Mouse (Mus musculus) frontal cortex, postnatal 10 days (tissue): ENCODE data around the gene Ctu2.

Experiments
- DNase-seq, 2 experiments: peaks; one replicate each; pipeline ENCODE4 v3.0.0; 2022; ENCODE audit warnings: low spot score in 2 of 2, mixed read lengths in 1 of 2

Gene Ctu2

DNA sequence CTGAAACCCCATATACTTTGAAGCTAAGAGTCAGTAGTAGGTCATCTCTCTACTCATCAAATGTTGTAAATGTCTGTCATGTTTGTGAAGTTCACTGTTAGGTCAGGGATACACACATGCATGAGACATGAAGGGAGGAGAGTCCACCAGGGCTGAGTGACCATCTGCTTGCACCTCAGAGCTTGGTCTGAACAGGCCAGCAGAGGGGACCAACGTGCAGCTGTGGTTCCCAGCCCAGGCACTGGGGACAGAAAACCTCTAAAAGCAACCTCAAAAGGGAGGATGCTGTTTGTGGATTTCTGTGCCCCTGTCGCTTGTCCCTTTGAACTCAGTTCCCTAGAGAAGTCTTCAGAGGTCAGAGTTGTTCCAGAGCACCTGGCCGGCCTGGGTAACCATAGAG is 30.7 kb upstream of the Ctu2 start:
- DNase-seq = no peak

GRCm38 (mm10) chr8:122451161-122451703 is 24.7 kb upstream of the Ctu2 start:
- DNase-seq = no peak

GRCm38 (mm10) chr8:122452154-122452553 is 23.8 kb upstream of the Ctu2 start:
- no peak for DNase-seq

DNA sequence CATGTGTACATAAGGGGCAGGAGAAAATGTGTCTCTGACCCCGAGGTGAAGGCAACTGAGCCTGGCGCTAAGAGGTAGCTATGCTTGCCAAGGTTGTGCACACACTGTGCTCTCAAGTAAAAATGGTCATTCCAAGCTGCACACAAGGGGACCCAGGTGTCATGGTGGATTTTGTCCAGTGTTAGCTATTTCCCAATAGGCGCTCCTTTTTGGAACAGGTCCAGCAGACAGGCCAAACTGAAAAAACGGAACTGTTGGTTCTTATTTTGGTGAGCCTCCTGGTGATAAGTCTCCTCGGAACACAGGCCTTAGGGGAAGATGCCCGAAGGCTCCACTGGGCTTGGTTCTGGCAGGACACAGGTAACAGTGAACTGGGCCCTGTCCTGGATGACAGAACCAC is 21.5 kb upstream of the Ctu2 start:
- DNase-seq = no peak

DNA sequence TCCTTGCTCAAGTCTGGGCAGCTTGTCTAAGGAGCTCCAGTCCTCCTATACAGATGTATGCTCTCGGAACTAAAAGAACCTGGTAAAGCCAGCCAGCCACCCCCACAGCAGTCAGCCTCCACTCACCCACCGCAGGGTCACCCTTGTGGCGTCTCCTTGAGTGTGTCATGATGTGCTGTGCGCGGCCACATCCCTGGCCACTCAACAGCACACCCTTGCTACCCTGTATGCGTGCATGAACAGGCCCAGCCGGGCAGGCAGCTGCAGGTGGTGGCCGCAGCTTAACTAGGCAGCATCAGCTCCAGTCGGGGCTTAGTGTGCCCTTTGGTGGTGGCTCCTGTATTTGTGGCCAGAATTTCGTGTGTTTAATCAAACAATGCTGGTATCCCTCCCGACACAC is 18.8 kb upstream of the Ctu2 start:
- no peak for DNase-seq

DNA sequence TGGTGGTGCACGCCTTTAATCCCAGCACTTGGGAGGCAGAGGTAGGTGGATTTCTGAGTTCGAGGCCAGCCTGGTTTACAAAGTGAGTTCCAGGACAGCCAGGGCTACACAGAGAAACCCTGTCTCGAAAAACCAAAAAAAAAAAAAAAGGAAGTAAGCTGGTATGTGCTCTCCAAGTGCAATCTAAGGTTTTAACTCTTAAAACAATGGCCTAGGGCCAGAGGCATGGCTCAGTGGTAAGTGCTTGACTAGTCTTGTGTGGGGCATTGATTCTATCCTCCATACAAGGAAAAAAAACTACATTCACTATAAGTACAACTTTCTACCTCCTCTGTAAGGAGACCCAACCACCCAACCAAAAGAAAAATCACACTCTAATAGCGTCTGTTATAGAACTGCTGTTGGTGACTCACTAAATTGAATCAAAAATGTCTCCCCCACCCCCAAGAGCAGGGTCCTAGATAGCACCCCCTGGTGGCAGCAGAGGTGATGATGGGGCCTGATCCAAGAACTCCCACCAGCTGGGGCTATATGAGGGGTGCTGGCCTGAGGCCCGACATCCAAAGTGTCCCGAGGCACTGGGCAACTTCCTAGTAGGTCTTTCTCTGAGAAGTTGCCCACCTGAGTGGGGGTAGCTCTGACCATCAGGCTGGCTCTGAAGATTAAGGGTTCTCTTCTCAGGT is 16.6 kb upstream of the Ctu2 start:
- no peak for DNase-seq

- DNase-seq = no peak
Measured at GRCm38 (mm10) chr8:122459990-122460389, 16.0 kb upstream of the Ctu2 start.

- DNase-seq = no peak
Measured at GRCm38 (mm10) chr8:122460524-122461472, 15.1 kb upstream of the Ctu2 start, which contains the start of gene Snai3. TSS of gene Snai3 (minus strand) at chr8:122460733.

DNA sequence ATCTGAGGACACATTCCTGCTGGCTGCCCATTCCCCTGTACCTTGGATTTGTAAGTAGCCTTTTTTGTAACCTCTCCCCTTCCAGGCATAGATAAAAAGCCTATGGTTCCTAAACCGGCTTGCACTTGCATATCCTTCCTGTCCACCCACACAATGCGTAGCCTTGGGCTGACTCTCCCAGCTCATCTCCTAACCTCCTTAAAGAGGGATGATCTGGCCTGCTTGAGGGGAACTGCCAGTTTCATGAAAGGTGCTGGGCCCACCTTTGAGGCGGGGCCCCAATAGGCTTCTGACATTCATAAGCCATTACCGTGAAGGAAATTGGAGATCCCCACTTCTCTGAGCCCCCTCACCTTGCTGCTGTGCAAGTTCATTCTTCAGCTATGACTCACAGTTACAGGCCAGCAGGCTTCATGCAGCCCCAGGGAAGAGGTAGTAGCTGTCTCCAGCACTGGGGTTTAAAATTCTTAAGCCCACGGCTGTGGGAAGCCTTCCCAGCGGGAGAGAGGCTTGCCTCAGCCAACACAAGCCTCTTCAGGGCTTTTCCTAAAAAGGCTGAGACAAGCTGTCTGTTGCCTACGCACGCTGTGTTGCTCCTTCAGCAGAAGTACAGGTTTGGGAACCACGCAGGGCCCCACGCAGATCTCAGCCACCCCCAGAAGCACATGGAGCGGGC is 14.3 kb upstream of the Ctu2 start:
- DNase-seq = no peak

DNA sequence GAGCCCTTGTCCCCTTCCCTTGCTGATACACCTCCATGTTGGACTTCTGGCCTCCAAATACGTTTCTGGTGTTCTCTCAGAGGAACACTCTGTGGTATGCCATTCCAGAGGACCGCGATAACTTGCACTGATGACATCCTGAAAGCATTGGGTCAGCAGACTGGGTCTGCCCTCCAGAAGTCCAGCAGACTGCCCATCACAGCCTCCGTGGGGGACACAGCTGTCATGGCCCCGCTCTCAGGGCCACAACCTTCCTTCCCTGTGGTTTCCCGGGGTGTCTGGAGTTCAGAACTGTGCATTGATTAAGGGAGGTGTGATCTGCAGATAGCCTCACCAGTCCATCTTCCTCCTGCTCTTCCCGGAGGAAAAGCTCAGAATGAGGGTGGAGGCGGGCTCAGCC is 13.4 kb upstream of the Ctu2 start:
- DNase-seq = no peak

DNA sequence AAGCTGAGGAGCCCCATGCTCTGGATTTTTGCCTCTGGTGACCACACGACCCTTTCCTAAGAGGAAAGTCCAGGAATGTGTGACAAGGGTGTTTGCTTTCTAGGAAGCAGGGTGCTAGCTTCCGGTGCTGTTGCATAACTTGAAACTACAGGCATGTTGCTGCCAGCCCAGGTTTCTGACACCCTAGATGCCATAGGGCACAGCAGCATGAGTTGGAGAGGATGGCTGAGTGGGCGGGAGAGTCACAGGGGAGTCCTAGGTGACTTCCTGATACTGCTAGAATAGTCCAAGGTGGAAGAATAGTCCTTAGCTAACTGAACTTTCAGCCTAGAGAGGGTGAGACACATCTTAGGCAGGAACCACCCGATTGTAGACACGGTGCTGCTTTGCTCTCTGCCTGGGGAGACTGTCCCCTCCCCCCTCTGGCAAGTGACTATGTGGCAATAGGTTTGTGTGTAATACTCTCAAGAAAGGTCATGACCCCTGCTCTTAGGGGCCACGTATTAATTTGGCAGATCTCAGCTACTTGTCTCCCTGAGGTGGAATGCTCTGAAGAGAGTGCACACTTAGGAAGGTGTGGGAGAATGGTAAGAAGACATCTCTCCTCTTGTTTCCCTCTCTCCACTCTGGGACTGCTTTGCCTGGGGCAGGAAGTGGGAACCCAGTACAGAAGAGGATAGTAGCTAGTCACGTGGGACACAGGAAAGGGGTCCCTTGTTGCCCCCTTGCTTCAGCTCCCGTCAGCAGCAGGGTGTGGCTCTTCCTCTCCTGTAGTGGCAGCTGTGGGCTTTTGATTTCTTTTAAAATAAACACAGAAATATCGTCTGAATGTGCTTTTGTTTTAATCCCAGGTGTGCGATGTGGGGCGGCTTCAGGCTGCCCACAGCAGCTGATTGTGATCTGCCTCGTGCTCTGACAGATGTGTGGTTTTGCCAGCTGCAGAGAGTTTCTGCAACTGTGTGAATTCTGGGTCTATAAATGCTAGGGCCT is 12.0 kb upstream of the Ctu2 start:
- no peak for DNase-seq

DNA sequence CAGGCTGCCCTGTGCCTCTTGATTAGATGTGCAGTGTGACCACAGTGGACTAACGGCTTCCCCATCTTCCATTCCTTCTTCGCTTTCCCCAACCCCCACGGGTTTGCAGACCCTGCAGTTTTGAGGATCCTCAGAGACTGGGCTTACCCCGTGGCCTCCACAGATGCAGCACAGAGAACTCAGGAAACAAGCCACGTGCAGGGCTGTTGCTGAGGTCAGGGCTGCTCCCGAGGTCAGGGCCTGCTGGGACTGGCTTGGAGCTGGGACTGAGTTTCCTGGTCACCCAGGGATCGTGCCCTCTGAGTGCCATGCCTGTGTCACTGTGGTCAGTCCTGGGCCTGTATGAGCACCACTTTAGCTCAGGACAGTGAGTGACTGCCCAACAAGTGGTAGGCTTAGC is 11.0 kb upstream of the Ctu2 start:
- no peak for DNase-seq

DNA sequence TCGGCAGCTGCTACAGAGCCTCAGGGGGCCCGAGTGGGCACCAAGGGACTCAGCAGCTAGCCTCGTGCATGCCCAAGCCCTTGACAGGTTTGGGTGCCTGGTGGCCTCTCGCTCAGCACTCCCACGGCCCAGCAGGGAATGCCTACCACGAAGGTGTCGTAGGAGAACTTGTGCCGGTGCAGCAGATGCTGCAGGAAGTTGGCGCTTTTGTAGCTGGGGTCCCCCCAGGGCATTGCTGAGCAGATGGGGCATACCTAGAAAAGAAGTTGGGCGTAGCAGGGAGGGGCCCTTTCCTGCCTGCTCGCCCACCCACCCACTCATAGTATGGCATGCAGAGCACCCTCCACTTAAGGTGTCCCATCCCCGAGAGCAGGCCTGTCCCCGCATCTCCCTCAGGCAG is 8.1 kb upstream of the Ctu2 start:
- no peak for DNase-seq

DNA sequence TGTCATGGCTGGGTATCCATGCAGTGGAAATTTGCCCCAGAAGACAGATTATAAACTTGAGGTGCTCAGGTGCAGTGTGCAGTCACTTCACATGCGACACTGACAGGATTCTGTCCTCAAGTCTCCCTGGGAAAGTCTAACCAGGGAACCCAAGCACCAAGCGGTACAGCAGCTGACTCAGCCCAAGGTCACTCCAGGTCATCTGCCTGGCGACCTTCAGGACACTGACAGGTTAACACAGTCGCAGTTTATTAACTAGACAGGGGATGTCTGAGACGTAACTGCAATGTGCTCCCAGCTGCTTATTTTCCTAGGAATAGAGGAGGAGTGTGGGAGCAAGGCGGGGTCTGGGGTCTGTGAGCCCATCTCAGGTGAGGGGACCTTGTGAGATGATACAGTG is 6.5 kb upstream of the Ctu2 start:
- DNase-seq = no peak

- DNase-seq = no peak
Measured at GRCm38 (mm10) chr8:122469965-122470364, 6.0 kb upstream of the Ctu2 start.

DNA sequence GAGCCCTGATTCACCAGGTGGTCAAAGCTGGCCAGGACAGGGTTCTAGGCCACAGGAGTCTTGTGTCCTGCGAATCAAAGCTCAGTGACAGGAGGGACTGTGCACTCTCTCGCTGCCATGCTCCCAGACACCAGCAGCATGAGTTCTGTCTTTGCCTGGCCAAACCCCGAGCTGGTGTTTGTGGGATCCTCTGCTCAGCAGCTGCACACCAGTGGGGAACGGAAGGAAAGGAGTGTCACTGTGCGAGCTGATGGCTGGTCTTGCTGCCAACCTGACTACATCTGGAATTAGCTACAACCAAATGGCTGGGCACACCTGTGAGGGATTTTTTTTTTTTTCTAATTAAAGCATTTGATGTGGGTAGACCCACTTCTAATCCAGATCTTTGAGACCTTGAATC is 5.3 kb upstream of the Ctu2 start:
- no peak for DNase-seq

- DNase-seq = no peak
Measured at GRCm38 (mm10) chr8:122473911-122474421, 2.0 kb upstream of the Ctu2 start.

DNA sequence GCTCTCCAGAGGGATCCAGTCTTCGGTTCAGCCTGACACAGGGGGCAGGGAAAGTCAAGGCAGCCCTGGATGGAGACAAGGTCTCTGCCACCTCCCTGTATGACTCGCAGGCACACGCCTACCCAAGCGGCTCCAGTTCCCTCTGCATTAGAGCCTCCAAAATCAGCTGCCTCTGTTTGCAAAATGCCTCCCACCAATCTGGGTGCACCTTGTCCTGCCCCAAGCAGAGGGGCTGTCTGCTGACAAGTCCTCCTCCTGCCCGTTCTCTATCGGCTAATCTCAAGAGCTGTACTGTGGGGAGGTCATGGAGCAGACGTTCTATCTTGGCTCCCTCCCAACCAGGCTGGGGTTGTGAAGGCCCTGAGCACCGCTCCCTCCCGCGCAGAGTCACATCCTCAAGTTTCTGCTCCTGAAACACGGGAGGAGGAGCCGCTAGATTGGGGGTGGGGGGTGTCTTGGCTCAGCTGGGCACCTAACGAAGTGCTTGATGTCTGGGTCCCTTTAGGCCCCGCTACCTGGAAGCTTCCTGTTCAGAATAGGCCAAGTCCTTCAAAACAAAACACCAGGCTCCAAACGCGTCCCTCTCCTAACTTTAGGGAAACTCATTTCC is 887 bp upstream of the Ctu2 start:
- DNase-seq = no peak

DNA sequence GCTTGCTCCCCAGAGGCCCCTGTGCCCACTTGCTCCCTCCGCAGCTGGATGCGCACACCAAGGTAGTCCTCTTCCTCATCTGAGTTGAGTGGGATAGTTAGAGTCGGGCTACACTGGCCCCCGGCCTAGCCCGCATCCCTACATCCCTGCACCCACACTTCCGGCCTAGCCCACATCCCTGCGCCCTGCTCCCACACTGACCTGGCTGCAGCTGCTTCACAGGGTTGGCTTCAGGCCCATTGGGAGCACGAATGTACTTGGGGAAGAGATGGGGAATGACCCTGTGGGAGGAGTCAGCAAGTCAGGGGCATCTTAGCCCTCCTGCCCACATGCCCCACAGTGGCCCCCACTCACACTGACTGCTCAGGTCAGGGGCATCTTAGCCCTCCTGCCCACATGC is 6.5 kb downstream of the Ctu2 start:
- no peak for DNase-seq

DNA sequence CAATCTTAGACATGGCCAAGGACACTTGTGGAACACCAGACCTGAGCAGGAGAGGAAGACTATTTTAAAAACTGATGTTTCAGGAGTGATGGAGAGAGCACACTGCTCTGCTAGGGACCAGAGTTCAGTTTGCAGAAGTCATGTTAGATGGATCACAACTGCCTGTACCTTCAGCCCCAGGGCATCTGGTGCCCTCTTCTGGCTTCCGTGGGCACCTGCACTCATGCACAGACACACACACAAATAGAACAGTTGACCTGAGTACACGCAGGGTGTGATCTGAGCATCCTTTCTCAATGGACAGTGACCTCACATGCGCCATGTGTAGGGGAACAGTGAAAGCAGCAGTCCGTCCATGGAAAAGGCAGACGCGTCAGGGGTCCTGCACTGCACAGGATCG is 7.9 kb downstream of the Ctu2 start:
- no peak for DNase-seq
